Mouse (Mus musculus) granulocyte monocyte progenitor cell, adult 5-6 weeks (primary cell): ENCODE data around the gene Spdl1. TPM values are rescaled to one million over a fixed set of nuclear protein-coding genes. Genes with fewer than 3 reads are reported as not detected.

Experiments used
- ATAC-seq: replicated peaks from 2 replicates; pipeline ENCODE4 v1.8.0; 2016; ENCODE audit warnings: mild to moderate bottlenecking, moderate TSS enrichment, inconsistent platforms; ENCODE audit not compliant: poor library complexity, severe bottlenecking
- total RNA-seq, 2 experiments: library from RNA; stranded (forward) in 1 of 2; stranded (reverse) in 1 of 2; fragments of 200-712, 200-1000 nt in 1 of 2; fragments of >200 nt in 1 of 2; fragmentation: Nextera tagmentation in 1 of 2; gene quantifications; 2 replicates each; pipeline ENCODE4 v1.2.3; 2014 to 2017

Gene Spdl1
- total RNA-seq (2014; fragmentation: Nextera tagmentation) (6.1 and 13.5 TPM in 2 replicates), total RNA-seq (2017) (39.6 and 42.0 TPM in 2 replicates)

DNA sequence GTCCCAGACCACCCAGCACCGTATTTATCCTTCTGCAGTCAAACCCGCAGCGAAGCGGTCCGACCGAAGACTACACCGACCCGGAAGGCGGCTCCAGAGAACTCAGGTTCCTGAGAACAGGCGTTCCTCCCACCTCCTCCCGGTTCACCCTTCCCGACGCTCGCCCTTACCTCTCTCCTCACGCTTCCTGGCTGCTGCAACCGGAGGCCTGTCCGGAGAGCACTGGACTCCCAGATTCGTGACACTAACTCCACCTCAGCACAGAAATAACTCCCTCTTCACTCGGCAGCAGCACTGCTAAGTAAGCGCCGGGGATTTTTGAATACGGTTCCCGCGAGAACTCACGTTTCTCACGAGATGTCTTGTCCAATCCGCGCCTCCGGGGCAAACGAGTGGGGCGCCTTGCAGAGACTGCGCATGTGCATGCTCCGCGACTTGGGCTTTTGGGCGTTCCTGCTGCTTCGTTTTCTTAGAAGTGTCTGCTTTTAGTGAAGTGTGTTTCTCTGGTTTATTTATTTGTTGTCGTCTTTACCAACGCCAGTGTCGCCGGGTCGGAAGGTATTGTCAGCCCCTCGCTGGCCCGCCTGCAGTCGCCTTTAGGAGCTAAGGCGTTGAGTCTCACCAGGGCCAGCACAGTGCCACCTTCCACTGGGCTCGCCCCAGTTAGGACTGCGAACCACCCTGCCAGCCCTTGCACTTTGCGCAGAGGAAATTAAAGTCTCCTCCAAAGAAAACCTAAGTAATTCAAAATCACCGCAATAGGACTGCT, at the start of gene Spdl1:
TSS of gene Spdl1 (minus strand) at position 324 of the 769 bp plus-strand sequence.
- peak; percentile 91 for ATAC-seq

DNA sequence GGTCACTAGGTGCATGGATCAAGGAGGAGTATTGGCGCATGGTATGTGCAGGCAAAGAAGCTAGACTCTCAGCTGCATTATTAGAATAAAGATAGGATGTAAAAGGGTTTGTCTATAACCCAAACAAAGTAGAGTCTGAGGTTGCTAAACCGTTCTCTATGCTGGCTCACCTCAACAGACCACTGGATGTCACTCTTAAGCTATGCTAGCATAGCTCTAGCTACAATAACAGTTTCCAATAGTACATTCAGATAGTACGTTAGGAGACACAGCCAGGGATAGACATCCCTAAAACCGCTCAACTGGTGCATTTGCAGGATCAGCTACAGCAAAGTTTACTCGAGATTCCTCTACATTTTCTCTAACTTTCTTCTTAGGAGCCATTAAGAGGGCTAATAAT, 48.1 kb upstream of the Spdl1 start:
- ATAC-seq, result no peak

DNA sequence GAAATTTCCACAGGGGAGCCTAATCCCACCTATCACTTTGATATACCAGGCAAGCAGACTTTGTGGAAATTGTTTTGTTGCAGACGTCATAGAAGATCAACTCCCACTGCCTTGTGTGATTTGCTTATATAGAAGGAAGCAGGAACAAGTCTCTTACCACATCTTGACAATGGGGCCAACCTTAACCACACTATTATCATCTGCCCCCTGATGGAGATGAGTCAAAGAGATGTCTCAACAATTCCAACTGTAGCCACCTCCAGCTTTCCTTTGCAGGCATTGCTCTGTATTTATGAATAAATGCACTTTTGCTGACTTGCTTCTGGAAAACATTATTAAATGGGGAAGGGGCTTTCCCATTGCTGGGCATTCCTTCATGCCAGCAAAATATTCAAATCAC, 46.2 kb upstream of the Spdl1 start:
- peak; percentile 46; the same call in 1 of the 2 replicates for ATAC-seq

DNA sequence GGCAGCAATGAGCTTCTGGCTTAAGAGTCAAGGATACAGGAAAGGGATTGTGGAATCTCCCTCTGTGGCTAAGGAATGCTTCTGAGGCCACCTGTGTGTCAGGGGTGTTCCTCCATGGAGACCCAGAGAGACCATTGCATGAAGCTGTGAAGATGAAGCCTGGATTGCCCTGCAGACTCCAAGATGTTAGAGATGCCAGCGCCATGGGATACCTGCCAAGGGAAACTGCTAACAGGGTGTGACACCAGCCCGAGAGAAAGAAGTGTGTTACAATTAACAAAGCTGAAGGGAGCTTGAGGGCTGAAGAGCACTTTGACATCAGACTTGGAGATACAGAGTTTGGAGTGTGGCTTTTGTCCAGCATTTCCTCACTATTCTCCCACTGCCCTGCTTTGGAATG, 40.4 kb upstream of the Spdl1 start:
- no peak for ATAC-seq

DNA sequence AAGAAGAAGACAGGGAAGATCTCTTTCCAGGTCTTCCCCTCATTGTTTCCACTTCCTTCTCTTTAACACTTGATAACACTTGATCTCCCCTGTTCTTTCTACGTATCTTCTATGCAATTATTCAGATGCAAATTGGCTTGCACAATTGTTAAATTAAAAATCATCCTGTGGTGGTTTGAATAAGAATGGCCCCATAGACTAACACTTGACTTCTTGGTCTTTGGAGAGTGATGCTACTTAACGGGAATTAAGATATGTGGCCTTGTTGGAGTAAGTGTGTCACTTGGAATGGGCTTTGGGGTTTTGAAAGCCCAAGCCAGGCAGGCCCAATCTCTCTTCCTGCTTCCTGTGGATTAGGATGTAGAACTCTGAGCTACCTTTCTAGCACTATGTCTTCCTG, 39.0 kb upstream of the Spdl1 start:
- no peak for ATAC-seq

DNA sequence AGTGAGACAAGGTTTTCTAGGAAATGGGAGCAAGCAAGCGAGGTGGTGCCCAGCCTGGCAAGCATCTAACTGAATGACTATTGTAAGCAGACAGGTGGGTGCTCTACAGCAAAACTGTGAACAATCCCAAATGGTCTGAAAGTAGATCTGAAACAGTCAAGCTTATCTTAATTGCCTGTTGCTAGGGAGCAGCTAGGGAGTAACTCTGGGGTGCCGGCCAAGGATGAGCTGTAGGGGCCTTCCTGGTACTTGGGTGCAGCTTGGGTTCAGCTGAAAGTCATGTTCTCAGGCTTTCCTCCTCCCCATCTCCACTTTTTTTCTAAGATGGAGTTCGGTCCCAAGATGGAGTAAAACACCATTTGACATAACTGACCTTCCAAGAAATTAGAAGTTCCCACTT, 38.5 kb upstream of the Spdl1 start:
- no peak for ATAC-seq

DNA sequence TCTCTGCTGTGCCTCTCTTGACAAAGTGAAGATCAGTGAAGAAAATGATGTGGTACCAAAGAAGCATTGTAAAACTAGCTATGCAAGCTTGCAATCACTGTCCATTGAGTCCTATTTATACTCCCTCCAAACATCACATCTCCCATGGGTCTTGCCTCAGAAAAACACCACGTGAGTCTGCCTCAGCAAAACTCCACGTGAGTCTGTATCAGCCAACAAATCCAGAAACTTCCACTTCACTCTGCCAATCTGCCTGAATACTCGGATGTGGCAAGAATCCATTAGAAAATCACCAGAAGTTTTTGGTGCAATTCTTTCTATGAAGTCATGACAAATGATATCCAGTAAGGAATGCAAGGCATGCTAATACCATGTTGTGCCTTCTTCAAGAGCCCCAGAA, 38.0 kb upstream of the Spdl1 start:
- ATAC-seq, result no peak

DNA sequence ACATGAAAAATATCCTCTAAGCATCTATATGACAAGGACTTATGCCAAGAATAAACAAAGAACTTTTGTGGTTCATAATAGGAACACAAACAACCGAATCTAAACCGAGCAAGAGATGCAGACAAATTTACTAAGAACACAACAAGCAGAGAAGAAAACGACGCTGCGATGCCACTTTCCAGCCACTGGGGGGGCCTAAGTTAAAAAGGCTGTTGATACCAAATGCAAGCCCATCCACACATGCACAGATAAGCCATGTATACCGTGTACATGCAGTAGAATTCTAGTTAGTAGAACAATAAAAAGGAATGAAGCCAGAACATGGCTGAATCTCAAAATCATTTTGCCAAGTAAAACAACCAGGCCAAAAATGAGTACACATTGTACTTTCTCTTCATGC, 35.2 kb upstream of the Spdl1 start:
- no peak for ATAC-seq

DNA sequence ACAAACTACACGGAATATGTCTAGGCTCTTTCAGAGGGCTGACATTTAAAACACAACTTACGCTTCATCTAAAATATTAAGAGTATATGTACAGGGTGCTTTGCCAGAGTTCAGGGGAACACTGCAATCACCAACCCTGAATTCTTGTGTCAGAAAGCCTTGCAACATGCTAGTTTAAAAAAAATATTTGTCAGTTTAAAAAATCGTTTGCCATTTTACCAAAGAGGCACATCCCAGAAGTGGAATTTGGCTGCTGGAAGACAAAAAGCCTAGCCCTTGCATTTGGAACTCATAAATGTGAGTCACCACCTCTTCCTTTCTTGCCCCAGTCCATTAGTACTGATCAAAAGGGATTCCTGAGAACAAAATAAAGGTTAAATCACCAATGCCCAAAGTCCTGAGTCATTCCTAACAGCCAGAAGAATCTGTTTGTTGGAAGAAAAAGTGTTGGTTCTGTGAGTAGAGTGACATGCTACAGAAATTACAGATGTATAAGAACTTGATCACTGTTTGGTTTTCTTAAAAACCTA, 32.4 kb upstream of the Spdl1 start:
- ATAC-seq, result no peak

DNA sequence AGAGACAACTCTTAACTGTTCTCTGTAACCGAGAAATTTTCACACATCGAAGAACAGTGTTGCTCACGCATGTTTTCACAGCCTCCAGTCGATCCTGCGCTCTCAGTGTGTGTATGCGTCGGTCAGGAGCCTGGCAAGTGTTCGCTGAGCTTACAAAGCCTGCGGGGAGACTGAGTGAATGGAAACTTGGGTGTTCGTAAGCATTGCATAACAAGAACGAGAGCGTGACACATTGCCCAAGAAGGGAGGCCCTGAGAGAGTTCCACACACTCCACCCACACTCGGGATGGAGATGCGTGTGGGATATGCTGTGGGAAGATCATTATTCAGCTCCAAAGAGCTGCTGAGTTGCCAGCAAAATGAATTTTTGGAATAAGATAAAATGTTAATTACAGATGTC, 31.7 kb upstream of the Spdl1 start:
- no peak for ATAC-seq

DNA sequence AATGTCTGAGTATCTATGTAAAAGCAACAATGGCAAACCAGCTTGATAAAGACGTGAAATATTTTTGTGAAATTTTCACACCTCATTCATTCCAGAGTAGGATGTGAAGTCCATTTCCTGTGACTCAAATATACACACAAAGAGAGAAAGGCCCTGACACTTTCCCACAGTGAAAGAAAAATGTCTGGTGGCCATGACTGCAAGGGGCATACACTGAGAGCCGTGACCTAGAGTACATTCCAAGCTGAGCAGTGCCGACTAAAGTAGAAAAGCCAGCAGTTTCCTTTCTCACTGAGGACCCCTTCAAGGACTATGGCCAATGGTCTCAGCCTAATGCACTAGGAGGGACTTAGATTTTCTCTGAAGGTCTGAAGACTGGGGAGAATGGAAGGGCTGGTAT, 23.2 kb upstream of the Spdl1 start:
- no peak for ATAC-seq

DNA sequence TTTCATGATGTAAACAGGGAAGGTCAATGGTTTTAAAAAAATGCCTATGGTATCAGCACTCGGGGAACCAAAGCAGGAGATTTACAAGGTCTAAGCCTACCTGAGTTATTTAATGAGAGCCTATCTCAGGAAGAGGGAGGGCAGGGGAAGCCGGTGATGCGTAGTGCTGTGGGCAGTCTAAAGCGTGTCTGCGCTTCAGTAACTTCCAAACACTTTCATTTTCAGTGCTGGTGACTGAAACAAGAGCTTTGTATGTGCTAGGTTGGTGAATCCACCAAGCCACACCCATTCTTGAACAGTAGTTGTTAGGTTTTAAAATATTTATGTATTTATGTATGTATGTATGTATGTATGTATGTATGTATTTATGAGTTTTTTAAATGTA, 12.8 kb upstream of the Spdl1 start:
- ATAC-seq, result no peak

DNA sequence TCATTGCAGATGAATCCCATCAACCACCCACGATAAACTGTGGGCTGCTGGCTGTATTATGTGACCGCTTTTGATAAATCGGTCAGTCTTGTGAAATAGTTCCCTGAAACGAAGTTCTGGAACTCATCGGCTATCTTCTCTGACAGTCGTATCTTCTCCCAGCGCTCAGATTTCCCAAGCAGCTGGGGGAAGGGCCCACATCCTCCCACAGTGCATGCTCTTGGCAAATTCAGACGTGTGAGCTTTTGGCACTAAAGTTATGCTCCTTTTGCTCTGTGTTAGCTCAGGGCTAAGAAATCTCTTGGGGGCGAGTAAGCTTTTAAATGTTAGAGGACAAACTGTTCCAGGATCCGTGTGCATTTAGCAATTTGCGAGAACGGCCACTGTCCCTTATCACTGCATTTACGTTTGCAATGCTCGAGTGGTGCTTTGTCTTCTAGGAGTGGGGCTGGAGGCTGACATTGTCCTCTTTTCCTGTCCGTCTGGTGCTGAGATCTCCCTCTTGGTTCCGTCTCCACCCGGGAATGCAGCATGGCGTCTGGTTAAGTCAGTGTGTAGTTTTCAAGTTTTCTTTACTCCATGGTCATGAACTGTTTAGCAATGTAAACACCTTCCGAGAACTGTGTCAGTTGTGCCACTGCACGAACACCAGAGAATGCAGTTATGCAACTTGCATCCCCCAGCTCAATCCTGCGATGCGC, 12.3 kb upstream of the Spdl1 start:
- ATAC-seq, result no peak

DNA sequence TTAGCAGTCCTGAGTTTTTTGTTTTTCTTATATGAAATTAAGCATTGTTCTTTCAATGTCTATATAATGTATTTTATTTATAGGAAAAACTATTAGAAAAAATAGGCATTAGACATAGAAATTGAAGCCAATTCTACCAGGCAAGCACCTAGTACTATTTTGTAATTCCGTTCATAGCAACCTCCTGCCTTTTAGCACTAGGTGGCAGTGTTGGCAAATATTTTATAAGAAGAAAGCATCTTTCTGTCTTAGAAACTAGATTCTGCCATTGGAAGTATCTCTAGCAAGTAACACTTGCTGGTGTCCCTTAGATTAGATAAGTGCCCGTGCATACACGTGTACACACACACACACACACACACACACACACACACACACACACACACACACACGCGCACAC, 10.1 kb upstream of the Spdl1 start:
- ATAC-seq, result peak; percentile 62

DNA sequence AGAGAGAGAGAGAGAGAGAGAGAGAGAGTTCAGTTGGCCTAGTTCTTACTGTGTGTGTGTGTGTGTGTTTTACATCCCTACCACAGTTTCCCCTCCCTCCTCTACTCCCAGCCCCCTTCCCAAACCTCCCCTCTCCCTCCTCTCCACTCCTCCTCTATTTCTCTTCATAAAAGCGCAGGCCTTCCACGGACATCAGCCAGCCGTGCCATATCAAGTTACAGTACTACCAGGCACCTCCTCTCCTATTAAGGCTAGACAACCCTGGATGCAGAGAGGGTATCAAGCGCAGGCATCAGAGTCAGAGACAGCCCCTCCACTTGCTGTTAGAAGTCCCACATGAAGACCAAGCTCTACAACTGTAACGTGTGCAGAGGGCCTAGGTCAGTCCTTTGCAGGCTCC, 6.8 kb upstream of the Spdl1 start:
- ATAC-seq, result no peak

DNA sequence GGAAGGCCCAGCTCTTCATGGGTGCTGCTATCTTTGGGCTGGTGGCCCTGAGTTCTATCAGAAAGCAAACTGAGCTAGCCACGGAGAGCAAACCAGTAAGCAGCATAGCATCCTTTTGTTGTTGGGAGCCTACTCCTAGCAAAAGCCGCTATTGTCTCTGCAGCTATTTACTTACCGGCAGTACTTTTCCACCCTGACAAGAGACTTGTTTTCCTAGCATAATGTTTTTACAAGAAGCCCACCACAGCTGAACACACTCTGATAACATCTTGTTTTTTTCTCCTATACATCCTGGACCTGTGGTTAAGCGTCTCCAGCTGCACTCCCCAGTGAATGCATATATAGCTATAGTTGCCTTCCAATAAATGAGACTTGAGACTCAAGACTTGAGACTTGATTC, 5.6 kb upstream of the Spdl1 start:
- ATAC-seq, result no peak

DNA sequence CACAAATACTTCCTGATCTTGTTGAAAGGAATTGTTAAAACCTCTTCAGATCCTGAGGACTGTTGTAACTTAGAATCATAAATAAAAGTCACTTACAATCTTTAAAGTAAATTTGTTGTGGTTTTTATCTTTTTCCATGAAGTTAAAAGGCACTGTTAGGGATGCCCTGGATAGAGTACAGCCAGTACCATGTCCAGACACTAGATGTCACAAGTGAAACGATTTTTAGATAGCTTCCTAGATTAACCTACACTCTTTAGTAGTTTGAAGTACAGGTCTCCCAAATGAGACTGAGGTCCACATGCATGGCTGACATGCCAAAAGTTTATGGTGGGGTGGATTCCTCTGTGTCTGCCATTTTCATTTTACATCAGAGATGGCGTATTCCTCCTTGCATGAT, 2.8 kb upstream of the Spdl1 start:
- no peak for ATAC-seq

DNA sequence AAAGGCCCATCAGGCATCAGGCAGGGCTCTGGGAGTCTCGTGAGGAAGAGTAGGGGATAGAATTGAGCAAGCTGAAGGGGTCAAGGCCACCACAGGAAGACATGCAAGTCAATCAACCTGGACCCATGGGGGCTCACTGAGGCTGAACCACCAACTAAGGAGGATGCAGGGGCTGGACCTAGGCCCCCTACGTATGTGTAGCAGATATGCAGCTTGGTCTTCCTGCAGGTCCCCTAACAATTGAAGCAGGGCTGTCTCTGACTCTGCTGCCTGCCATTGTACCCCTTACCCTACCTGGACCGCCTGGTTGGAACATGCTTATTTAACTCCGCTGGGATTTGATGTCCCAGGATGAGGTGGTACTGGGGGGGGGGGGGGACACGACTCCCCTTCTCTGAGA, 763 bp downstream of the Spdl1 start:
- 0 out of 2 replicates have a peak, but pooled peaks have one; percentile 11 for ATAC-seq

DNA sequence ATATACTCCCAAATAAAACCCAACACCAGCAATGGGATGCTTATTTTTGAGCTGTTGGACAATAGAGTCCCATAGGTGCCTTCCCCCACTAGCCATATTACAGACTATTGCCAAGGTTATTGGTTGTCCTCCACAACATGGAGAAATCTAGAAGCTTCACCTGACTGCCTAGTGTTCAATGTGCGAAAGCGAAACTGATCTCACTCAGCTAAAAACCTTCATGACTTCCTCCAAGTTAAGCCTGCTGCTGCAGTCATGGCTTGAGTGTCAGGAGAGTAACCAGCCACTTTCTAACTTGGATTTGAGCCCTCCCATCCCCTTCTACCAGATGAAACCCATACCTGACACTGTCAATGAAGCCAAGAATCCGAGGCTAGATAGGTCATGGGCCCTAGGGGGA, 5.6 kb downstream of the Spdl1 start:
- no peak for ATAC-seq

DNA sequence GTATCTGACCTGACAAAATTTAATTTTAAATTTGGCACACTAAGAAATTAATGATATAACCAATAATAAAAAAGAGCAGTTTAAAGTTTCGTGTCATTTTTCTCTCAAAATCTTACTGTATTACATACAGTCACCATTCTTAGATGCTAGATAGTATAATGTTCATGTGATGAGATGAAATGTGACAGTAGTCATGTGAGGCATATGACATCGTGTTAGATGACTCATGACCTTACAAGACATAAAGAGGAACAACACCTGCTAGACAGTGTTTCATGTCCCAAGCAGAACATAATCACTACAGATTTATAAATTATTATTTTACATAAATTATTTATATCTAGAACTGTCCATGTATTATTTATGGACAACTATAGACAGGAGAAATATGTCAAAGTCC, 6.5 kb downstream of the Spdl1 start:
- peak; percentile 25; the same call in 1 of the 2 replicates for ATAC-seq

DNA sequence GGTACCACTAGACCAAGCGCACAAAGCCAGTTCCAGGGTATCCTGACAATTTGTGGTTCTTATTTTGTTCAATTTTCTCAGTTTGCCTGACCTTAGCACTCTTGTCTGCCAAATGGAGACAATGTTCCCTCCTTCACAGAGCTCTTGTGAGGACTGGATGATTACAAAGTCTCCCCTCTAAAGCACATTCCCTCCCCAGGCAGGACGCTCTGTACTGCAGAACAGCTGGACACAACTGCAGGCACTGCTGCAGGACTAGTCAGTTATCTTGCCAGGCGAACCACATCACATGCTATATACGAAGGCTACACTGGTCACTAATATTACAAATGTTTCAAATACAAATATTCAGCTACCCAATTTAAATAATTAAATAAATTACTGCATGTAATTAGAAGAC, 8.7 kb downstream of the Spdl1 start:
- no peak for ATAC-seq

DNA sequence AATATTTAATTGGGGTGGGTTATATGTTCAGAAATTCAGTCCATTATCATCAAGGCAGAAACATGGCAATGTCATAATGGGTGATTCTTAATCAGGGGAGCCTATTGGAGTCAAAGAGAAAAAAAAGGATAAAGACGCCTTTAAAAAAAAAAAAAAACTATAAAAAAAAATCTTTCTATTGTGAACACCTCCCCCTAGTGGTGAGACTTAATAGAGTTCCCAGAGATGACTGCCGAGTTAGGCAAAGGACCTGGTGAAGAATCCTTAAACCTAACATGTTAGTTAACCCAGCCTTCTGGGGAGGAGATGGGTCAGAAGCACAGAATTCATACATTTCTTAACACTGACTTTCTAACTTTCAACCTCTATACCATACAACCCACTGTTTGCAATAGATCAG, 18.7 kb downstream of the Spdl1 start:
- no peak; the same call in 1 of the 2 replicates for ATAC-seq
